Mouse (Mus musculus) lung, embryonic 15.5 days (tissue): Measurements from ENCODE around the gene Klra3. TPM values are rescaled to one million over a fixed set of nuclear protein-coding genes. Genes with fewer than 3 reads are reported as not detected.
"Not testable (repeated sequence)": the region's sequence is repeated elsewhere in the genome, so short reads cannot be mapped to it uniquely, and the experiment has no call there.

Experiments
- ATAC-seq: fragments of 200-750 bp; cut with Nextera tagmentation; 2 replicates; pipeline ENCODE4 v1.8.0; 2017; ENCODE audit warnings: moderate number of reproducible peaks, borderline replicate concordance; ENCODE audit not compliant: low FRiP score, low TSS enrichment; ENCODE audit errors: extremely low read depth
- H3K27ac ChIP-seq: fragments of 300-500 bp; sonication (generic); 2 replicates; pipeline ENCODE4 v1.5.1; 2015; ENCODE audit warnings: moderate library complexity, mild to moderate bottlenecking, inconsistent platforms
- H3K27me3 ChIP-seq: fragments of 300-500 bp; sonication (generic); 2 replicates; pipeline ENCODE4 v1.6.1; 2015; ENCODE audit warnings: inconsistent platforms
- H3K36me3 ChIP-seq: fragments of 300-500 bp; sonication (generic); 2 replicates; pipeline ENCODE4 v1.6.1; 2015; ENCODE audit warnings: inconsistent platforms
- H3K4me1 ChIP-seq: fragments of 300-500 bp; sonication (generic); 2 replicates; pipeline ENCODE4 v1.6.1; 2015; ENCODE audit warnings: inconsistent platforms
- H3K4me2 ChIP-seq: fragments of 300-500 bp; sonication (generic); 2 replicates; pipeline ENCODE4 v1.6.1; 2015; ENCODE audit warnings: inconsistent platforms, mild to moderate bottlenecking, moderate library complexity
- H3K4me3 ChIP-seq: fragments of 300-500 bp; sonication (generic); 2 replicates; pipeline ENCODE4 v1.5.1; 2015; ENCODE audit warnings: mild to moderate bottlenecking, inconsistent platforms
- H3K9ac ChIP-seq: fragments of 300-500 bp; sonication (generic); 2 replicates; pipeline ENCODE4 v1.6.1; 2015; ENCODE audit warnings: inconsistent platforms
- H3K9me3 ChIP-seq: fragments of 300-500 bp; sonication (generic); 2 replicates; pipeline ENCODE4 v1.6.1; 2016; ENCODE audit warnings: inconsistent platforms
- WGBS: fragments of 180-500 bp; shearing (Covaris S2); methylation state at CpG from one replicate; pipeline ENCODE4 v1.1.7; 2015; 5-methylcytosine and 5-hydroxymethylcytosine counted together
- polyA plus RNA-seq: library from polyadenylated mRNA; unstranded; fragments of >200 nt; fragmentation: Nextera tagmentation; extraction: Ambion mirVana; gene quantifications from 2 replicates; pipeline ENCODE4 v1.2.1, GENCODE M21; 2015

Klra3 gene
- not detected in 2 replicates for polyA plus RNA-seq

DNA sequence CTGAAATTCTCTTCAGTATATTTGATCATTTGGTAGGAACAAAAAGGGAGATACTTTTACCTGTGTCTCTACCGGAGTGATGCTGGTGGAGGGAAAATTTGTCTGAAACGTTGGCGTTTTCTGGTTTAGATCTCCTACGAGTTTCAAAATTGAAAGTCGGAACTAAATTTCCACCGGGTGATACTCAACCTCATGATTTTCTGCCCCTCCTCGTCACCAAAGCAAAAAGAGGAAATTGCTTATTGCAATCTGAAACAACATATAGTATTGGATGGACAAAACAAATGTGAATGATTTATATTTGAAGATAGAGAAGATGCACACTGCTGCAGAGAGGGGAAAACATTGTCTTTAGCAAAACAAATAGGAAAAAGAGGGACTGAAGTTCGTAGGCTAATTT is at the start of gene Klra3:
Klra3 (minus strand) TSS at position 164 of the 400 bp plus-strand sequence.
- Histone ChIP-seq H3K9ac (no peak within 1 kb of the TSS), H3K9me3 (no peaks in the 10 kb centered on the region), H3K4me2 (no peak within 1 kb of the TSS), H3K4me3 (no peak within 1 kb of the TSS), H3K36me3 (no peaks in the 10 kb centered on the region), H3K27me3 (no peaks in the 10 kb centered on the region), H3K27ac (no peak within 1 kb of the TSS), H3K4me1 (no peaks in the 10 kb centered on the region)
- no peak for ATAC-seq
- WGBS: 83% methylated on average over 8 of the region's 8 CpGs

DNA sequence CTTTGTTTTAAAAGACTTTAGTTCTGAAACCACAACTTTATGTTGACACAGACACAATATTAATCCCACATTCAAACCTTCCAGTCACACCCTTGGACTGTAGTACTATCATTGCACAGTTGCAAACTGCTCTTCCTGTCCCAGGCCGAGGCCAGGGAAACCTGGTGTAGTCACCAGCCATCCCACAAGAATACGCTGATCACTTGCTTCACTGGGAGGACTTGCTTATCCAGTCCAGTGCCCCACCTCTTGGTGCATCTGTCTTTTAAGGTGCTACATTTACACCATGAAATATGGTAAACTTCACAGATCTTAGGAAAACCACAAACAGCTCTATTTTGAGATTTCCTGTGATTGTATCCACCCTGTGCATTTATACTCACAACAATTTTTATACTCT is 49.4 kb upstream of the Klra3 start, which contains the start of gene Klra1:
Klra1 (minus strand) TSS at position 125 of the 400 bp plus-strand sequence.
- WGBS: 76% methylated on average over 2 of the region's 2 CpGs
- Histone ChIP-seq H3K4me3 (no peak within 1 kb of the TSS), H3K36me3 (no peaks in the 10 kb centered on the region), H3K27ac (no peak within 1 kb of the TSS), H3K4me1 (no peaks in the 10 kb centered on the region), H3K9me3 (peaks cover 4% of the 10 kb centered on the region; the same call in 1 of the 2 replicates), H3K4me2 (no peak within 1 kb of the TSS), H3K27me3 (no peaks in the 10 kb centered on the region), H3K9ac (no peak within 1 kb of the TSS)
- no peak for ATAC-seq

DNA sequence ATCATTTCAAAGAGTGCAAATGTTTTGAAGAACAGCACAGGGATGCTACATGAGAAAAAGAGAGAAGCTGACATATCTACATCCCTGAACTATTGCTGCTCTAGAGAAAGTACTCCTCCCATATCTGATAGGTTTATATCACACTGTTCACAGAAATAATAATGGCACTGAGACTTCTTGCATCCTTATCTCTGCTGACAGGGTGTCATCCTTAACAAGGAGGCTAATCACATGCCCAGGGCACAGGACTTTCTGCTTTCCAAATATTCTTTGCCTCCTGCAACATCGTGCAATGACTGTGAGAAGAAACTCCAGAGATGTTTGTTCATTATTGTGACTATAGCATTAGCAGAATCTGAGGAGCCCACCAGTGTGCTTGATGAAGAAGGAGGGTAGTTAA is 48.4 kb upstream of the Klra3 start:
- WGBS: 58% methylated on average over 1 of the region's 1 CpGs
- H3K27ac ChIP-seq: no peak overlapping the region
- no peak overlapping the region for H3K9ac ChIP-seq

DNA sequence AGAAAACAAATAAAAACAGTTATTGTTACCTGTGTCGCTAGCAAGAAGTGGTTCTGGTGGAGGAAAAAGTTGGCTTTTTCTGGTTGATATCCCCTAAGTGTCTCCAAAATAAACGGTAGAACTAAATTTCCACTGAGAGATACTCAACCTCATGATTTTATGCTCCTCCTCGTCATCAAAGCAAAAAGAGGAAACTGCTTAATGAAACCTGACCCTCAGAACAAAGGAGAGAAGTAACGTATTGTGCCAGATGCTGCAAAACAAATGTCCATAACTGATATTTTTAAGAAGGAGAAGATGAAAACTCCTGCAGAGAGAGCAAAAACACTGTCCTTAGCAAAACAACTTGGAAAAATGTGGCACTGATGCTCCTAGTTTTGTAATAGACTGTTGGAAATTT is 45.0 kb upstream of the Klra3 start:
- no peak overlapping the region for H3K4me3 ChIP-seq

More for the DNA sequence above, 48.4 kb upstream of the Klra3 start:
- H3K9me3 ChIP-seq: peaks cover 4% of the 10 kb centered on the region; the same call in 1 of the 2 replicates
- H3K27me3 ChIP-seq: no peaks in the 10 kb centered on the region
- no peak for ATAC-seq
- no peak overlapping the region for H3K4me2 ChIP-seq
- no peak overlapping the region for H3K4me3 ChIP-seq
- no peaks in the 10 kb centered on the region for H3K4me1 ChIP-seq
- H3K36me3 ChIP-seq: no peaks in the 10 kb centered on the region

DNA sequence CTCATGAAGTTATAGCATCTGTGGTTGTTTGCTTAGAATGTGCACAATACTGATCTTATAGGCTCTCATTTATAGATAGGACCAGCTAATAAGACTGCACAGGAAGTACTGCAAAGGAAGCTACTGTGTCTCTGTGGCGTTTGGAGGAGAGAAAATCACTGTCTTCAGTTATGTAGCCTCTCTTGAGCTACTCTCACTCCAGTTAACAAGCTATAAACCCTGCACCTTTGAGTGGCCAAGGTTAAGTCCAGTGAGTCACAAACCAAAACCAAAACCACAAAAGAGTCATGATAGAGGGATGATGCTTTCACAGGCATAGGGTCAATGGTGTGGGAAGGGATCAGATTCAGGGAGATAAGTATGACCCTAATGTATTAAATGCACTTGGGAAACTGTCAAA is 8.0 kb upstream of the Klra3 start:
- H3K36me3 ChIP-seq, ATAC-seq, H3K4me1 ChIP-seq, H3K4me2 ChIP-seq, H3K9ac ChIP-seq, H3K4me3 ChIP-seq, H3K27ac ChIP-seq, H3K9me3 ChIP-seq, H3K27me3 ChIP-seq: not testable (repeated sequence)
- 12% methylated on average over 1 of the region's 1 CpGs for WGBS

More for the DNA sequence above, 45.0 kb upstream of the Klra3 start:
- Histone ChIP-seq H3K9me3 (peaks cover 7% of the 10 kb centered on the region; the same call in 1 of the 2 replicates), H3K27me3 (no peaks in the 10 kb centered on the region), H3K4me2 (no peak overlapping the region), H3K9ac (no peak overlapping the region), H3K4me1 (no peaks in the 10 kb centered on the region), H3K36me3 (no peaks in the 10 kb centered on the region), H3K27ac (no peak overlapping the region)
- 63% methylated on average over 4 of the region's 4 CpGs for WGBS
- ATAC-seq: no peak

DNA sequence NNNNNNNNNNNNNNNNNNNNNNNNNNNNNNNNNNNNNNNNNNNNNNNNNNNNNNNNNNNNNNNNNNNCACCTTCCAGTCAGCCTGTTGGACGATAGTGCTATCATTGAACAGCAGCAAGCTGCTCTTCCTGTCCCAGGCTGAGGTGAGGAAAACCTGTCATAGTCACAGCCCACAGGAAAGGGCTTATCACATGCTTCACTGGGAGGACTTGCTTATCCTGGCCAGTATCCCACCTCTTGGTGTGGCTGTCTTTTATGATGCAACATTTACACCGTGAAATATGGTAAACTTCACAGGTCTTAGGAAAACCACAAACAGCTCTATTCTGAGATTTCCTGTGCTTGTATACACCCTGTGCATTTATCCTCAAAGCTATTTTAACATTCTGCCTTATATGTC is 4.6 kb upstream of the Klra3 start:
- H3K4me2 ChIP-seq, H3K4me1 ChIP-seq, H3K36me3 ChIP-seq, H3K9ac ChIP-seq, H3K27me3 ChIP-seq, H3K27ac ChIP-seq, H3K4me3 ChIP-seq, H3K9me3 ChIP-seq, ATAC-seq: not testable (repeated sequence)
- WGBS: 82% methylated on average over 2 of the region's 2 CpGs

DNA sequence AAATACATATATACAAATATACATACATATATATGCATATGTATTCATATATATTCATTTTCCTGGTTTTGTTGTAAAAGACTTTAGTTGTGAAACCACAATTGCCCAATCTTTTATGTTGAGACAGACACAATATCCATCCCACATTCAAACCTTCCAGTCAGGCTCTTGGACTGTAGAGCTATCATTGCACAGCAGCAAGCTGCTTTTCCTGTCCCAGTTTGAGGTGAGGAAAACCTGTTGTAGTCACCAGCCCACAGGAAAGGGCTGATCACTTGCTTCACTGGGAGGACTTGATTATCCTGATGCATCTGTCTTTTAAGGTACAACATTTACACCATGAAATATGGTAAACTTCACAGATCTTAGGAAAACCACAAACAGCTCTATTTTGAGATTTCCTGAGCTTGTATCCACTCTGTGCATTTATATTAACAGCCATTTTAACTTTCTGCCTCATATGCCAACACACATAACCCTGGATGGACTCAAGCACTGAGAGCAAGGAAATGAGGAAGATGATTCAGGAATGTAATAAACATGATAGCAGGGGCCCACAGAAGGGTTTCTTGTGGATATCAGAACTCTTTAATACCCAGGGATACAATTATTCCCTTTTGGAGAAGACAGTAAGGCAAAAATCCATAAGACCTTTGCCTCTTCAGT is 49.3 kb downstream of the Klra3 start:
- H3K27me3 ChIP-seq: no peaks in the 10 kb centered on the region
- H3K9ac ChIP-seq: no peak overlapping the region
- H3K4me3 ChIP-seq: no peak overlapping the region
- no peak overlapping the region for H3K27ac ChIP-seq
- no peaks in the 10 kb centered on the region for H3K4me1 ChIP-seq
- no peaks in the 10 kb centered on the region for H3K9me3 ChIP-seq
- no peak overlapping the region for H3K4me2 ChIP-seq
- ATAC-seq: no peak
- no peaks in the 10 kb centered on the region for H3K36me3 ChIP-seq

DNA sequence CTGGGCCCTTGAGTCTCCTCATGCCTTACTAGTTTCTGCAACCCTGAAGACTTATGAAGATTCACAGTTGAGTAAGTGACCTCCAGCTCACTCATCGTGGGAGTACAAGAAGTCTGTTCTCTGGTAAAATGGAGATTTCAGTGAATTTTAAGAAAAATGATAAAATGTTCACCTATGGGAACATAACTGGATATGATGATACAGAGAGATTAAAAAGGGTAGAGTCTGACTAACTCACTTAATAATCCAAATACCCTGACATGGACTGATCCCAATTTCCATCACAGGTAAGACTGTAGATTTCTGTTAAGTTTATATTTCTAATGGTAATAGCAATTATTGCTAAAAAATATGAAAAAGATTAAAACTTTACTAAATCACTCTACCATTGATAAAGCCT is 55.5 kb downstream of the Klra3 start, which contains the start of gene Klra10:
Klra10 (minus strand) TSS at position 101 of the 400 bp plus-strand sequence.
- not testable (repeated sequence) for H3K27me3 ChIP-seq, H3K27ac ChIP-seq, H3K36me3 ChIP-seq, H3K4me2 ChIP-seq, H3K4me3 ChIP-seq, H3K9ac ChIP-seq, ATAC-seq, H3K9me3 ChIP-seq, H3K4me1 ChIP-seq
- WGBS: 62% methylated on average over 1 of the region's 1 CpGs

Other genes starting within 250 kb of the Klra3 start
- not detected in 2 replicates for gene Klra8, start 207.7 kb downstream of the Klra3 start, polyA plus RNA-seq
- not detected in 2 replicates for gene Klra9, start 144.5 kb downstream of the Klra3 start, polyA plus RNA-seq
- not detected in 2 replicates for gene Klra7, start 104.3 kb downstream of the Klra3 start, polyA plus RNA-seq
- gene Klra10, start 55.6 kb downstream of the Klra3 start, polyA plus RNA-seq: not detected in 2 replicates
- not detected in 2 replicates for gene Klra1, start 49.3 kb upstream of the Klra3 start, polyA plus RNA-seq